Mouse (Mus musculus): Measurements from ENCODE around the gene Slc2a2.

GRCm38 (mm10) chr3:28776491-28776890, 78.8 kb downstream of the Slc2a2 start:
- TF ChIP-seq CTCF (IDR thresholded peaks at IDR 0.05; ENCODE audit: insufficient read depth, low read length) = no peak
- no peak for TF ChIP-seq POLR2A (IDR thresholded peaks at IDR 0.05; ENCODE audit: borderline replicate concordance, extremely low read depth, low read depth, low read length)
